Mouse (Mus musculus) layer of hippocampus, adult 2 months (tissue): ENCODE data around the gene Mia. TPM values are rescaled to one million over a fixed set of nuclear protein-coding genes. Genes with fewer than 3 reads are reported as not detected.
A peak's percentile ranks its signal among the peaks of the same experiment; 100 is the strongest.

Experiments used
- DNase-seq, 2 experiments: peaks; one replicate each; pipeline ENCODE4 v3.0.0; 2022; ENCODE audit warnings: low spot score in 2 of 2
- H3K27ac ChIP-seq: fragments of 200-600 bp; 2 replicates; pipeline ENCODE4 v1.8.1; 2022
- H3K4me3 ChIP-seq: fragments of 200-600 bp; 2 replicates; pipeline ENCODE4 v1.8.1; 2022; ENCODE audit warnings: mild to moderate bottlenecking
- CTCF ChIP-seq: fragments of 200-600 bp; conservative IDR thresholded peaks from 2 replicates; pipeline ENCODE4 v1.8.1; 2022; ENCODE audit warnings: antibody characterized with exemption, mild to moderate bottlenecking, moderate library complexity
- total RNA-seq, 2 experiments: library from RNA; stranded (reverse); gene quantifications; 2 replicates each; pipeline ENCODE4 v1.2.3; 2021

Mia gene
- total RNA-seq, 2 experiments from 2014 or later: 2.2 to 2.7 TPM

DNA sequence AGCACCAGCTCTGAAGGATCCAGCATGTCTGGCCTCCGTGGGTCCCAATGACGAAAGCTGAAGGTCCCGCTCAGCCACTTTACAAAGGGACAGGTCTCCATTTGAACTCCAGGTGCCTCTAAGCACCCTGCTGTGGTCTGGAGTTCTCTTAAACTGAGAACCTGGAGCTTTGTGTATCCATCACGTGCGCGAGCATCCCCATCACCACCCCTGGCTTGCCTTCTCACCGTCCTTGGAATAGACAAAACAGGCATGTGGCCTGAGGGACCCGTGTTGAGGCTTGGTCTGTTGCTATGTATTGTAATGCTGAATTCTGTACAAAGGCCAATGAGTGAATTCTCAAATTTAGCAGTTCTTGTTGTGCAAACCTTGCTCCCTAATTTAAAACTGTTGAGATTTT, 17.8 kb upstream of the Mia start:
- no peak overlapping the region for H3K4me3 ChIP-seq
- no peak for DNase-seq
- H3K27ac ChIP-seq: no peak overlapping the region
- no peak for TF ChIP-seq CTCF

DNA sequence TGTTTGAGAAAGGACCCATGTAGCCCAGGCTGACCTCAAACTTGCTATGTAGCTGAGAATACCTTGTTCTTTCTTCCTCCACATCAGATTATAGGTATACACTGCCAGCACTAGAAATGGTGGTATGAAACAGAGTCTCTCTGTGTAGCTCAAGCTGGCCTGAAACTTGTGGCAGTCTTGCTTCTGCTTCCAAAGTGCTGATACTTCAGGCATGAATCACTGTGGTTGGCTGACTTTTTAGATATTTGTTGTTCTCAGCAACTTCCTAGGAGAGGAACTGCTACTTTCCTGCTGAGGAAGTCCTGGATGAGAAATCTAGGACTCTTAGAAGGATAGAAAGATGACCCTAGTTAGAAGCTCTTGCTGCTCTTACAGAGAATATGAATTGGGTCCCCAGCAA, 17.4 kb upstream of the Mia start:
- no peak for DNase-seq
- no peak overlapping the region for H3K4me3 ChIP-seq
- TF ChIP-seq CTCF: no peak
- no peak overlapping the region for H3K27ac ChIP-seq

DNA sequence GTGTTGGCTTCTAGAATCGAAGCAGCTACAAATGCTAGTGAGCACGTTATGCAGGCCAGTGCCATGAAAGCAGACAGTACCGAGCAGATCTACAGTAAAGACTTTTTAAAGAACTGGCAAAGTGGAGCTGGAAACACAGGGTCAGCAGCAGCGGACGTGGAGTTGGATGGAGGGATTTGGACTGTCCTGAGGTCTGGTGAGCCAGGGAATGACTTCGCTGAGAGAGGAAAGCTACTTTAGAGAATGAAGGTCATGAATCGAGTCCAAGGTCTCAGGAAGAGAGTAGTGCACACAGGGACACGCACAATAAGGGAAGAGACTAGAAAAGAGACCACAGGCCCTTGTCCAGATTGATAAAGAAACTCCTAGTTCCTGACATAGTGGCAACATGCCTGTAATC, 16.7 kb upstream of the Mia start:
- no peak overlapping the region for H3K4me3 ChIP-seq
- no peak for TF ChIP-seq CTCF
- no peak for DNase-seq
- no peak overlapping the region for H3K27ac ChIP-seq

DNA sequence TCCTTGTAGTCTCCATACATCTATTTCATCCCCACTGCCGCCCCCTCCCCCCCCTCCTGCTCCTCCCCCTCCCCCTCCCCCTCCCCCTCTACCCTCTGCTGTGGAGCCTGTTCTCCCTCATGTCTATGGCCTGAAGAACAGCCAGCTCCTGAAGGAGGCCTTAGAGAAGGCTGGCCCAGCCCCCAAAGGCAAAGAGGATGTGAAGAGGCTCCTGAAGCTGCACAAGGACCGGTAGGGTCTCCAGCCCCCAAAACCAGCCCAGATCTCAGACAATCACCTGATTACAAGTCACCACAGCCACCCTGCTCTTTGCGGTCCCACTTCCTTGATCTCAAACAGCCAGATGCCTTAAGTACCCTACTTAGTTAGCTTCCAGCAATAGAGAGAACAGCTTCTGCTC, 16.2 kb upstream of the Mia start:
- Histone ChIP-seq H3K4me3 (no peak overlapping the region), H3K27ac (no peak overlapping the region)
- no peak for TF ChIP-seq CTCF
- DNase-seq: no peak

DNA sequence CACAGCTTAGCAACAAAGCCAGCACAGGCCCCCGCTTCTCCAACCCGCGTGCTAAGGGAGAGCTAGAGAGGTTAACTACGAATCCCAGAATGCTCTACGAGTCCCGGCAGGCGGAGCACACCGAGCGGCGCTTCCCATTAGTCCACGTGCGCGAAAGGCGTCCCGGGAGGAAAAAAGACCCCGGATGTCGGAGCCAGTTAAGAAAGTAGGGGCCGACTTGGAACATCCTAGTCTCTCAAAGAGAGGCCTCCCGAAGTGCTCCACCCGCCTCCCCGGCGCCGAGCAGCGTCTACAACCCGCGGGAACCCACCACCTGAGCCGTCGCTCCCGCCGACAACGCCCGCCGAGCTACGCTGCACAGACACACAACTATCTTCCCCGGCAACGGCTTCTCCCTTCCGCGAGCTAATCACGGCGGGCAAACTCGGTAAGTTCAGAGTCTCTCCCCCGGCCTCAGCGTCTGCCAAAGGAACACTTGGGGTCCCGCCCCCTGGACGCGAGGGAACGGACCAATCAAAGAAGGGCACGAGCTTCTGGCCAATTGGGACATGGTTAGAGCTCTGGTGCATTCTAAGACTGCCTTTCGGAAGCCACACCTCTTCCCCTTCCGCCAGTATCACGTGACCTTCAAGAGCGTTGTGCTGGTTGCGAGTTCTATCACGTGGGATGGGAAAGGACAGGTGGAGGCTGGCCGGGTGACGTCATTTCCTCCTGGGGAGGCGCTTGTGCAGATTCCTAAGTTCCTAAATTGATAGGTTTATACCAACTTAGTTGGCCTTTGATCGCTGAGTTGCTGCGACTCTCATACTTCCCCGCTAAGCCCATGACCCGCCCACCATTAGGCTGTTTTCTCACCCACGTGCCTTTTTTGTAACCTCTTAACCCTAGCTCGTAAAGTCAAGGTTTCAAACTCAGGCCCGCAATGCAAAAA, 15.0 kb upstream of the Mia start, which contains the start of the genes BC024978 and Snrpa:
Gene BC024978, plus strand, starts transcription at position 101 of the 931 bp plus-strand sequence.
Gene Snrpa, minus strand, starts transcription at position 591 of the 931 bp plus-strand sequence.
- no peak for TF ChIP-seq CTCF
- peak within 1 kb of the TSS; percentile 56 for H3K4me3 ChIP-seq
- H3K27ac ChIP-seq: peak within 1 kb of the TSS; percentile 96
- DNase-seq: peak; percentile 97 to 99

DNA sequence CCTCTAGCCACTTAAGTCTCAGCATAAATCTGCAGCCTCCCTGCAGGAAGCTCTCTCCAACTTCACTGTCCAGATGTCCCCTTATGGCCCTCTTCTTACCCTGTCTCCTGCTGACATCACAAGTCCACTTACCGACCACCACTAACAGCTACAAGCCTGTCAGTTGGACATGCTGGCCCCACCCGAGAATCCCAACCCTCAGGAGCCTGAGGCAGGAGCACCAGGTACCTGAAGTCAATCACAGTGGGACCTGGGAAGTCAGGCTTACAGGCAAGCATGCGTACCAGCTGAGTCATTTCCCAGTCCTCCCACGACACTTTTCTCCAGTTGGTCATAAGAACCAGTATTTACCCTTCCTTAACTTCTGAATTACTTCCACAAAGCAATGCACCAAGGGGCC, 12.8 kb upstream of the Mia start:
- TF ChIP-seq CTCF: no peak
- DNase-seq: no peak
- Histone ChIP-seq H3K27ac (no peak overlapping the region), H3K4me3 (no peak overlapping the region)

DNA sequence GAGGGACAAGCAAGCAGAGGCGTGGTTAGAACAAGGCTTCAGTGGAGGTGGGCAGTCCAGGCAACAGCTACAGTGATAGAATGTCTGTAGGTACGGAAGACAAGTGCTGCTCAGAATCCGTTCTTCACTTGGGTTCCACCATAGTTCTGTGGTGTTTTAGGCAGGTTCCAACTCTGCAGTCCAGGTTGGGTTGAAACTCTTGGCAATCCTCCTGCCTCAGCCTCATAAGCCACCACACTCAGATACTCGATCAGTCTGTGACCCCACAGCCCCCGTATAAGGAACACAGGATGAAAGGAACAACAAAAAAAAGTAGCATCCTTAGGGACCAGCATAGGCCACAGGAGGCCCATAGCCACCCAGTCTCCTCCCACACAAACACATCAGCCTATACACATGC, 11.5 kb upstream of the Mia start:
- DNase-seq: no peak
- Histone ChIP-seq H3K4me3 (no peak overlapping the region), H3K27ac (no peak overlapping the region)
- TF ChIP-seq CTCF: no peak

DNA sequence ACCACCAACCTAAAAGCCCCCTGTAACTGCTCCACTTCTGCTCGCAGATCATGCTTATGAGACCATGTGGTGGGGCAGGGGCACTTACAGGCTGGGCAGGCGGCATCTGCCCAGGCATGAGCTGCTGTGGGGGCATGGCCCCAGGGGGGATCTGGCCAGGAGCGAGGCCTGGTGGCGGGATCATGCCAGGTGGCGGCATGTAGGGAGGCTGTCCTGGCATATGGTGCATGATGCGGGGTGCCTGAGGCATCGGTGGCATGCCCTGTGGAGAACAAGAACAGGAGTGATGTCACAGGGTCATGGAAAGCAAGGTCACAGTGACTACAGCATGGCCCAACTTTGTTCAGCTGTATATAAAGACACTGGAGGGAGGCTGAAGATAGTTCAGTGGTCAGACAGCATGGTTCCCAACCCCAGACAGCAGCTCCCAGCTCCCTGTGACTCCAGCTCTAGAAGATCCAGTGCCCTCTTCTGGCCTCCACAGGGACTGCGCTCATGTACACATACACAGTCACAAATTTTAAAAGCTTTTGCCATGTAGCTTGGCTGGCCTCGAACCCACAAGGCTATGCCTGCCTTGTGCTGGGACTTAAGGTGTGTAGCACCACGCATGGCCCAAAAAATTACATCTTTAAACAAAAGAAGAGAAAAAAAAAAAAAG, 8.4 kb upstream of the Mia start:
- peak; percentile 62 for TF ChIP-seq CTCF
- DNase-seq: no peak
- Histone ChIP-seq H3K27ac (no peak overlapping the region), H3K4me3 (no peak overlapping the region)

DNA sequence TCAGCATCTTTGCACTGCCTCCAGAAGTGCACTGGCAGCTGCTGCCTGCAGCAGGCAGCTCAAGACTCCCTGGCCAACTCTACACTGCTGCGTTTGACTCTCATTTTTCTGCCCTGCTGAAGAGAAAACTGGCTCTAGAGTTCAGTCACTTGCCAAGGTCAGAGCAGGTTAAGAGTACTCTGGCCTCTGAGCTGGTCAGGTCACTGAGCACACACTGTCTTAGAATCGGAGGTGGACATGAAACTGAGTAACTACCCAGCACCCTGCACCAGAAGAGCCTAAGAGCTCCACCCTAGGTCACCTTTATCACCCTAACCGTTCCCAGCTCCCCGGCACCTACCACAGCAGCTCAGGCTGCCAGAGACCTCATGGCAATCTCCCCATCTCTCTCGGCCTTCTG, 5.0 kb upstream of the Mia start:
- DNase-seq: no peak
- no peak overlapping the region for H3K4me3 ChIP-seq
- TF ChIP-seq CTCF: no peak
- H3K27ac ChIP-seq: no peak overlapping the region

DNA sequence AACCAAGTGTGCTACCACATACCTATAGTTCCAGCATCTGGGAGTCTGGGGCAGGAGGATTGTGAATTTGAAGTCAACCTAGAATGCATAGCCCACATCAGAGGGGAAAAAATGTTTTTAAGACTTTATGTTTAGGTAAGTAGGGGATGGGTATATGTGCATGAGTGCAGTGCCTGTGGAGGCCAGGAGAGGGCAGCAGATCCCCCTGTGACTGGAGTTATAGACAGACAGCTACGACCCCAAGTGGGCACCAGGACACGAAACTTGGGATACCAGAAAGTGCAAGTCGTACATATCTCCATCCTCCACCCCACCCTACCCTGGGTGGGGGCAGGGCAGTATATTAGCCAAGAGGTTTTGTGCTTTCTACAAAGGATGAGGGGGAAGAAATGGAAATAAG, 4.0 kb upstream of the Mia start:
- Histone ChIP-seq H3K4me3 (no peak overlapping the region), H3K27ac (no peak overlapping the region)
- DNase-seq: no peak
- peak; percentile 77 for TF ChIP-seq CTCF

DNA sequence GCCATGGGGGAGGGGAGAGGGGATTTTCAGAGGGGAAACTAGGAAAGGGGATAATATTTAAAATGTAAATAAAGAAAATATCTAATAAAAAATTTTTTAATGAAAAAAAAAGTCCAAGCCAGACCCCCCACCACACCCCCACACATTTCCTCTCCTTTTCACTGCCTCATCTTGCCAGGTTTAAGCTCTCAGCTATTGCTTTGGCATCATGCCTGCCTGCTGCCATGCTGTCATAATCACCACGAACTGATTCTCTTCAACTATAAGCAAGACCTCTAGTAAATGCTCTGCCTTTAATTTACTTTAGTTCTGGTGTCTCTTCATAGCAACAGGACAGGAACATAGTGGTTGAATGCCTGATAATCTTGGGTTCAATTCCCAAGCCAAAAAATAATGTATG, 1.5 kb upstream of the Mia start:
- TF ChIP-seq CTCF: no peak
- Histone ChIP-seq H3K27ac (no peak overlapping the region), H3K4me3 (no peak overlapping the region)
- DNase-seq: no peak

DNA sequence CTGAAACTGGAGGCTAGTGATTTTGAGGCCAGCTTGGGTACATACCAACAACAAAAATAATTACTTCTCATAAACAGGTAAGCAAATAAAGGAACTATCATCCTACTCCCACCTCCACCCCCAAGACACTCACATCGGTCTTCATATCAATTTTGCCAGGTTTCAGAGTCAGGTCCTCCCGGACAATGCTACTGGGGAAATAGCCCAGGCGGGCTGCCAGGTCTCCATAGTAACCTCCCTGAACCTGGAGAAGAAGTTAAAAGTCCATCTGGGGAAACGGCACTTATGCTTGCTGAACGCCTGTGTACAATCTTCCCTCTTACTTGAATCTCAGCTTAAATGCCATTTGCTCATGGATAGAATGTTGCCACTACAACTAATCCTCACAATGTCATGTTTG, 921 bp downstream of the Mia start:
- Histone ChIP-seq H3K4me3 (no peak overlapping the region), H3K27ac (peak overlapping the region; percentile 86)
- no peak for DNase-seq
- TF ChIP-seq CTCF: no peak

DNA sequence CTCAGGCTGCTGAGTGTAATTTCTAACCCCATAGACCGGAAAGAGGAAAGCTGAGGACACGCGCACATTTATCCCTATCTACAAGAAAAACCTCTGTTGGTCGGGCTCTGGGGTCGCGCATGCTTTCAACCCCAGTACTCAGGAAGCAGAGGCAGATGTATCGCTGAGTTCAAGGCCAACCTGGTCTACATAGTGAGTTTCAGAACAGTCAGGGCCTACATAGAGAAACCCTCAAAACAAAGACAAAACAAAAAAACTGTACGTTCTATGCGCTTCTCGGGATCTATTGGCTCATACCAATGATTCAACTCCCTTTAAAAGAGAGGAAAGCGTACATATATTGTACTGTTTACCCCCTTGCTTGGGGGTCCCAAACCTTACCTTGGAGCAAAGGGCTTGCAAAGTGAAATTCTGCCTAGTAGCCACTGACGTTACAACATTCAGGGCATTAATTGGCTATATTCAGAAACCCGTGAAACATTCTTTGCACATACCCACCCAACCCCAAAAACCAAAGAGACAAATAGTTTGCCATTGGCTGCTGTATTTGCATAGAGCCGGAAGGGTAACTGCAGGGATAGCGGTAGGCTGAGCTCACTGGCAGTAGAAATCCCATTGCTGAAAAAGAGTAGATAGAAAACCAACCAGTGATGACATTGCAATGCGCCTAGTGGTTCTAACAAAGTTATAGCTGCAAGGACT, 1.6 kb downstream of the Mia start:
- H3K27ac ChIP-seq: peak overlapping the region; percentile 86
- no peak for TF ChIP-seq CTCF
- DNase-seq: no peak

More for the DNA sequence above, 1.6 kb downstream of the Mia start:
- H3K4me3 ChIP-seq: peak overlapping the region; percentile 79
